Comparison of ENCODE assay signal across 29 mouse cellular contexts in the genomic region with DNA sequence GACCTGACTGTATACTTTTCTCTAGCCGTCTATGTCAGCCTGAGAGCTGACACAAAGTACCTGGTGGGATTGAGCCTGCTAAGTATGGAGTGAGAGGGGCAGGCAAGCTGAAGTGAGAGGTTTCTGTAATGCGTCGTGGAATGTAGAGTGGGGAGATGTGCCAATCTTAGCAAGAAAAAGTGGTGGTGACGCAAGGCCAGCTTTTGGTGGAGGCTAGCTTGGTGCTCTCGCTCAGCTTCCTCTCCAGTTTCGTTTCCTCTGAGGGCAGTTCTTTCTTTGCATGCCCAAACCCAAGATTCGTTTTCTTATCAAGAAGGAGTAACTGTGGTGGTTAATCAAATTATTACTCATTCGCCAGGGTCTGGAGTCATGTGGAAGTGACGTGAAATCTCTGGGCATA.
A peak's percentile ranks its signal among the peaks of the same experiment; 100 is the strongest.
DNase-seq lines count a peak whose midpoint lies in the region; ATAC-seq lines count a peak whose summit lies in the region.
"Had no signal": no experiment of that assay in that cellular context is flagged by ENCODE, and none has a peak within 500 bp of the region (broad histone marks: within the 10 kb centered on the region; RNA-seq: fewer than 3 reads in every experiment).

No protein-coding gene starts in this region.

- no peak overlapping the region for H3K4me2 ChIP-seq in heart, embryonic 12.5 days
- H3K4me2 ChIP-seq: embryonic facial prominence, embryonic 12.5 days; forebrain, embryonic 15.5 days; heart, embryonic 11.5 days; hindbrain, embryonic 14.5 days; kidney, embryonic 15.5 days; limb, embryonic 15.5 days had no signal

- peaks cover 5% of the 10 kb centered on the region; the same call in 1 of the 2 replicates for H3K36me3 ChIP-seq in heart, embryonic 12.5 days
- H3K36me3 ChIP-seq: embryonic facial prominence, embryonic 12.5 days; forebrain, embryonic 15.5 days; kidney, embryonic 15.5 days; limb, embryonic 10.5 days; limb, embryonic 15.5 days had no signal

- H3K9me3 ChIP-seq in heart, embryonic 12.5 days (replicated peaks), result no peaks in the 10 kb centered on the region; the same call in 1 of the 2 replicates
- H3K9me3 ChIP-seq: embryonic facial prominence, embryonic 12.5 days; forebrain, embryonic 15.5 days; kidney, embryonic 15.5 days; limb, embryonic 10.5 days; limb, embryonic 15.5 days had no signal

- ATAC-seq in granulocyte monocyte progenitor cell, adult 5-6 weeks (replicated peaks; ENCODE audit: poor library complexity, severe bottlenecking), result peak; percentile 86
- peak; percentile 90 for ATAC-seq in megakaryocyte progenitor cell, adult 5-6 weeks (replicated peaks; ENCODE audit: poor library complexity)
- ATAC-seq in heart, embryonic 12.5 days (ENCODE audit: insufficient number of reproducible peaks, low FRiP score), result no peak
- ATAC-seq: forebrain, embryonic 15.5 days; inflammation-experienced regulatory T-cells, adult 6 months had no signal

- DNase-seq in 416B (ENCODE audit: low read depth) (peak; percentile 76), A20 (ENCODE audit: low read depth, low spot score) (peak; percentile 55)
- no peak for DNase-seq in right cerebral cortex, adult 18-20 months
- DNase-seq in layer of hippocampus, adult 8-10 months (ENCODE audit: low spot score in 2 of 2), result no peak
- DNase-seq: adrenal gland, adult 8-10 months; cerebellum, adult 8-10 months; cerebellum, postnatal 36 days; embryo, embryonic 11 days; gastrocnemius, postnatal 25 days; heart, adult 18-20 months; heart, postnatal 4 days; kidney, adult 18-20 months; kidney, postnatal 36 days; midbrain, embryonic 14.5 days; right cerebral cortex, postnatal 4 days; thymus, postnatal 4 days had no signal

- no peak overlapping the region for H3K4me3 ChIP-seq in heart, embryonic 12.5 days
- H3K4me3 ChIP-seq: embryonic facial prominence, embryonic 12.5 days; forebrain, embryonic 15.5 days; kidney, embryonic 15.5 days; layer of hippocampus, adult 2 months; limb, embryonic 10.5 days; limb, embryonic 15.5 days had no signal

- H3K4me1 ChIP-seq in heart, embryonic 12.5 days (replicated peaks), result peaks cover 53% of the 10 kb centered on the region
- H3K4me1 ChIP-seq: forebrain, embryonic 15.5 days; limb, embryonic 15.5 days had no signal

- H3K27me3 ChIP-seq in heart, embryonic 12.5 days (replicated peaks), result no peaks in the 10 kb centered on the region
- H3K27me3 ChIP-seq: embryonic facial prominence, embryonic 12.5 days; forebrain, embryonic 15.5 days; kidney, embryonic 15.5 days; limb, embryonic 15.5 days had no signal

- no peak overlapping the region for H3K27ac ChIP-seq in heart, embryonic 12.5 days (ENCODE audit: poor library complexity, severe bottlenecking)
- H3K27ac ChIP-seq: embryonic facial prominence, embryonic 12.5 days; forebrain, embryonic 15.5 days; hindbrain, embryonic 14.5 days; kidney, embryonic 15.5 days; layer of hippocampus, adult 2 months; limb, embryonic 10.5 days; limb, embryonic 15.5 days; liver, embryonic 14.5 days had no signal

- no peak overlapping the region for H3K9ac ChIP-seq in heart, embryonic 12.5 days
- H3K9ac ChIP-seq: embryonic facial prominence, embryonic 12.5 days; forebrain, embryonic 15.5 days; hindbrain, embryonic 14.5 days; kidney, embryonic 15.5 days; limb, embryonic 15.5 days; liver, embryonic 14.5 days had no signal

- WGBS in heart, embryonic 12.5 days, result 75% methylated on average over 9 of the region's 9 CpGs

Comparison
In these comparisons a context has a peak if more than half of its experiments do, and no peak if none do; other contexts are left out.
1. DNase-seq: peak in 416B (single experiment) and A20 (single experiment); none in right cerebral cortex, adult 18-20 months (single experiment) and layer of hippocampus, adult 8-10 months (0 of 2).